Mouse (Mus musculus): ENCODE data around the gene Smr2. TPM values are rescaled to one million over a fixed set of nuclear protein-coding genes. Genes with fewer than 3 reads are reported as not detected.

Gene Smr2
- polyA plus RNA-seq (2021; fragmentation: Nextera tagmentation) = not detected in 2 replicates
- long read RNA-seq, experiment 1 = 0 reads
- long read RNA-seq, experiment 2 = 0 reads

DNA sequence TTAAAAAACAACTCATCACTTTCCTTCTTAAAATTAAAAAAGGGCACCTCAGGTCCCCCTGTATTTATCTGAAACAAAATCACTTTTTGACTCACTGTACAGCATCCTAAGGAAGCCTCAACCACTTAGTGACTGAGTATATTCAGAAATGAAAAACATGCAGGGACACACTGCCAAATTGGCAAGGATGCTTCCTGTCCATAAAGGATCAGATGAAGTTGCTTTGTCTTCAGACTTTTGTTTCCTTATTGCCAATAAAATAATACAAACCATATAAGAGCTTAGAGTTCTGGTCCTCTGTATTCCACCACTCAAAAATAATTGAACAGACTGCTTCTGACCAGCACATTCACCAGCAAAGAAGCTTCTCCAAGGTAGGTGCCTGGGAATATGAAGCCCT is at the start of gene Smr2:
Gene Smr2, plus strand, starts transcription at position 301 of the 400 bp plus-strand sequence.

GRCm38 (mm10) chr5:88111430-88111829 is 25.1 kb downstream of the Smr2 start, which contains the start of gene Gm11116:
Gene Gm11116, minus strand, starts transcription at chr5:88111530.

DNA sequence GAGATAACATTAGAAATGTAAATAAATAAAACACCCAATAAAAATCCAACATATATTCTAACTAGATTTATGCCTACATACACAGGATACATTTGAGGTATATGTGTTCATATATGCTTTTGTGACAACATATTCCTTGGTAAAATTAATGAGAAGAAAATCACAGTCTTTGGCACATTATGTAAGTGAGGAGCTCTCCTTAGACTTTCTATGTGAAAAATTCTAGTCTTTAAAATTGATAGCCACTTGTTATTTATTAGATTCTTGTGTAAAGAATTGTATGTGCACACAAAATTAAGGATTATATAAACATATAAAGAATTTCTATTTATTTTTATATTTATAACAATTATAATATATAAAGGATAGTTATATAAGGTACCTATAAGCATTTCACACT is 67.6 kb downstream of the Smr2 start, which contains the start of gene Gm11115:
Gene Gm11115, minus strand, starts transcription at position 101 of the 400 bp plus-strand sequence.

Other genes starting within 250 kb of the Smr2 start
- not detected in 2 replicates for gene Odam, start 201.5 kb upstream of the Smr2 start, polyA plus RNA-seq (2021; fragmentation: Nextera tagmentation)
- gene Csn3, start 161.0 kb upstream of the Smr2 start, polyA plus RNA-seq (2021; fragmentation: Nextera tagmentation) = not detected in 2 replicates
- not detected in 2 replicates for gene 2310003L06Rik, start 117.1 kb upstream of the Smr2 start, polyA plus RNA-seq (2021; fragmentation: Nextera tagmentation)
- gene Gm28434, start 117.0 kb upstream of the Smr2 start, polyA plus RNA-seq (2021; fragmentation: Nextera tagmentation) = not detected in 2 replicates
- not detected in 2 replicates for gene Cabs1, start 107.1 kb upstream of the Smr2 start, polyA plus RNA-seq (2021; fragmentation: Nextera tagmentation)
- not detected in 2 replicates for gene Smr3a, start 84.0 kb upstream of the Smr2 start, polyA plus RNA-seq (2021; fragmentation: Nextera tagmentation)
- not detected in 2 replicates for gene Gm11116, start 25.0 kb downstream of the Smr2 start, polyA plus RNA-seq (2021; fragmentation: Nextera tagmentation)
- gene Gm11115, start 67.5 kb downstream of the Smr2 start, polyA plus RNA-seq (2021; fragmentation: Nextera tagmentation) = not detected in 2 replicates
- not detected in 2 replicates for gene Gm7714, start 182.4 kb downstream of the Smr2 start, polyA plus RNA-seq (2021; fragmentation: Nextera tagmentation)
- not detected in 2 replicates for gene Prol1, start 230.8 kb downstream of the Smr2 start, polyA plus RNA-seq (2021; fragmentation: Nextera tagmentation)

Data from layer of hippocampus, adult 6 months (tissue).